Mouse (Mus musculus) cerebellum, postnatal 14 days (tissue): ENCODE measurements at regions not wholly inside any gene's neighbourhood (a gene's known extent, or its start where the extent isn't known, plus 50 kb on each side); places are given as distances from the start of the nearest gene placed in this dataset.

Source experiments
- DNase-seq, 2 experiments: peaks; one replicate each; pipeline ENCODE4 v3.0.0; 2021; ENCODE audit warnings: mixed read lengths in 2 of 2

DNA sequence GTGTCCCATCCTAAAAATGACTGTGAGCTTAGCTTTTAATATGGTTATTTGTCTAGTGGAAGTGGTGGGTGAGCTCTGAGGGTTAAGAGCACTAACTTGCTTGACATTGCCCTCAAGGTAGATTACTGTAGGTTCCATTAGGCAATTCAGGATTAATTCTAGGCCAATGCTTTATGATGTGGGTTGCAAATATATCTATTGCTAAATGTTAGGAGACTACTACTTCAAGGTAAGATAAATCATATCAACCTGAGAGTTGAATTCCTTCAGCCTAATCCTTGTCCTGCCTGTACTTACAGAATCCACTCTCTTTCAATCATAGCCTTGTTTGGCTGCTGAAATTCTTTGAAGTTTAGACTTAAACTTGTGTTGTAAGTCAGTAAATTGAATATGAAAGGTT, 501.2 kb upstream of the Pappa start:
- DNase-seq: no peak

DNA sequence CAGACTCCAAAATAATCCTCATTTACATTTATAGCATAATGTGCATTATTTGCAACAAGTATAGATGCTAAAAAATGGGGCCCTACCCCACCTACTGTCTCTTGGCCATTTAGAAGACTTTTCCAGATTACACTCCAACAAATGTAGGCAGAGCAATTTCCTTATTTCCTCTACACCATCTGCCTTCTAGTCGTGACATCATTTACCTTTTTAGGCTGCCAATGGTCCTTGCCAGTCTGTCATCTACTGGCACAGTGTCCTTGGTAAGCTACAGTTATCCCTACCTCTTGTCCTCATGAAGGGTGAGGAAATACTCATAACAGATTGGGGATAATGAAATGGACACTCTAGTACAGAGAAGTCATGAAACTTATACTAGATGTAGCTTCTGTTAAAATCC, 491.8 kb upstream of the Pappa start:
- peak; percentile 24 to 47 for DNase-seq

DNA sequence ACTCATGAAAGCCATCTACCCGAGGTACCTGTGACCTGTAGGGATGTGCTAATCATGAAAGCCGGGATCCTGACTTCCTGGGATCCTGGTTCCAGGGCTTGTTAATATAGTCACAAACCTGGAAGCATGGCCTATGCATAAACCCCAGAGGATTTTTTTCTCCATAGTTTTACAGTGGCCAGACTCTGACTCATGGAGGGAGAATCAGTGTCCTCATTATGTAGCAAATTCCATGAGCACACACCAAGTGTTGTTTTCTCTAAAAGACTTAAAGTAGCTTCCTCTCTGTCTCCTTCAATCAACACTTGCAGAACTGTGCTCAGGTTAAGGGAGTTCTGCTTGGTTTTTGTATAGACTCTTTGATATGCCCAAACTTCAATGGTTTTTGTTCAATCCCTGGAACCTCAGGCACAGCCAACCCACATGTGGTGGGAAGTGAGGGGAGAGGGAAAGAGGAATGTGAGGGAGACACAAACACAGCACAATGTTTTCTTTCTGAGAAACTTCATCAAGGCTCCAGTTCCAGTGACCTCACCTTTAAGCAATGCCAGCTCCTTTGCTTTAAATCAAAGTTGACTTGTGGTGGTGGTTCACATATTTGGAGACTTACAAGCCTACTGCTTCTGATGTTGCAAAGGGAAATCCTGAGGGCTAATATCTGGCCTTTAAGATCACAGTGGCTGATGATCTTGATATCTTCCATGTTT, 488.6 kb upstream of the Pappa start:
- DNase-seq: no peak

DNA sequence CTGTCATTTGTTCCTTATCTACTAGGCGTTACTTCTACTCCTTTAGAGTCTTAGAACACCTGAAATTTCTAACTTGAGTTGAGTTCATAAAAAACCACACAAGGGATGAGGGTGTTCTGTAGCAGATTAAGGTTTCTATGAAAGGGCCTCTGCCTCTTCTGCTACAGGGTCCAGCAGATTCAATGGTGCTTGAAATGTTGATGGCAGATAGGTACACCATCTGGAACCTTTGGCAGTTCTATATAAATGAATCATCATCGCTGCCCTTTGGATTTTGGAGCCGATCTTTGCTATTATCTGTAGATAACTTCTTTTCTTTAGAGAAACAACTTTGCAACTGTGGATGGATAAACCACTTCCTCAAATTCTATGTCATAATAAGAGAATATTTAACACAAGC, 483.9 kb upstream of the Pappa start:
- DNase-seq: peak in 1 of 2 experiments; percentile 38

DNA sequence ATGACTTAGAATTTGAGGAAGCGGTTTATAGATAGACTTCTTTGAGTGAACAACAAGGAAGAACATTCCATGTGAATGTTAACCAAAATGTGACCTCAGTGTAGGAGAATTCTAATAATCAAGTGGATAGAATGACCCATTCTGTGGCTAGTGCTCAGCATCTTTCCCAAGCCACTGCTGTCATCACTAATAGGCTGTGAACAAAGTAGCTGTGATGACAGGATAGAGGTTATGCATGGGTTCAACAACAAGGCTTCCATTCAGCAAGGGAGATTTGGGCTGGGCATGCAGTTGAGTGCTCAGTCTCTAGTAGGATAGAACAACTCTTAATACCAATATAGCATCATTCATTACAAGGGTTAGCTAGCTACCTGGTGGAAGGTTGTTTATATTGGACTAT, 483.0 kb upstream of the Pappa start:
- DNase-seq: no peak

DNA sequence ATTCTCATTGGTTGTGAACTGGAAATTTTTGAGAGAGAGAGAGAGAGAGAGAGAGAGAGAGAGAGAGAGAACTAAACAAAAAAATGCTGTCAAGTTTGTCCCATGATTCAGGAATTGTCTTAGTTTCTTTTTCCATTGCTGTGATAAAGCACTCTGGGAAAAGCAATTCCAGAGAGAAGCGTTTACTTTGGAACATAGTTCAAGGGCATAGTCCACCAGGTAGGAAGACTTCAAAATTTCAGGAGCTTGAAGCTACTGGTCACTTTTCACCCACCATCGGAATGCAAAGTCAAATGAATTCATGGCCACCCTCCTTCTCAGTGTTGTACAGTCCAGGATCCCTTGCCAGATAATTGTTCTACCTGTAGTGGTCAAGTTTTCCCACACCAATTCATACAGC, 478.8 kb upstream of the Pappa start:
- DNase-seq: no peak

DNA sequence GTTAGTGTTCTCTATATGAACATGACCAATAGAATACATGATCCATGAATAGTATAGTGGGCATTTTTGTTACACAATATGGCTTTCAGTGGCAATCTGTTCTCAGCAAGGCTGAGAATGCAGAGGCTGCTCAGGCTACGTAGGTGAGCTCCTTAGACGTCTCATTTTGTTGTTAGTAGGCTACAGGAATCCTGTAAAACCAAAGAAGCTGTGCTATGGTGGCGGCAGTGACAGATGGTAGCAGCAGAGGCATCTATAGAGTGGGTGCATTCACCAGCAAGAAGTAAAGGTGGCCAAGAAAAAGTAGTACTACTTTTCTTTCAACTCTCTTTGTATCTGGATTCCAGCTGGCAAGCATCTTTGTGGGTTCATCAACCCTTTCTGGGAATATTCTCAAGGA, 469.8 kb upstream of the Pappa start:
- no peak for DNase-seq

DNA sequence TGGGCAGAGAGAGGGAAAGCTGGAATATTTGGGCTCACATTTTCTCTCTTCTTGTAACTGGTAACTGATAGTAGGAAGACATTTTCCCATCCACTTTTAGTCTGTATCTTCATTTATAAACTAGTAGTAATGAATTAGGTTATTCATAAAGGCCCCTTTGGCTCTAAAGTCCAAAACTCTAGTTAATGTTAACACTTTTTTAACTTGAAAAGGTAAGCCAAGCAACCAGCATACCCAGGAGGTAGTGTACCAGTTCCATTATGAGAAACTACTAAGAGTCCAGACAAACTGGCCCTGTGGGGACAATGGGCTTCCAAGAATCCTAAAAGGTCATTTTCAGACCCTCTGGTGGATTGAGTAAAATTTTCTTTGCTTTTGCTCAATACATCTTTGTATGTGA, 468.4 kb upstream of the Pappa start:
- DNase-seq: no peak

DNA sequence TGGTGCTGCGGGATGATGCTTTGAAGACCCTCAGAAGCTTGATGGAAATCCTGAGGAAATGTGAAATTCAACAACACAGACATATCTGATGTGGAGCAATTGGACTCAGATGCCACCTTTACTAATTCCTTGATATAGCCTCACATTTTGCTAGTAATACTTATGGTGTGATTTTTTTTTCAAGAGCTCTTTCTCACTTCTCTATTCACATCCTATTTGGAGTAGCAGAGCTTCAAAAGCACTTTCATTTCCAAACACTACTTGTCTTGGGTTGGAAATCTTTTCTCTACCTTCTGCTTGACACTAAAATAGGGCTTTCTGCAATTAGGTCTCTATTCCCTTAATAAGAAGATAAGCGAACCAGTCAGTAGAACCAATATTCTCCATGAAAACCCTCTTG, 460.3 kb upstream of the Pappa start:
- no peak for DNase-seq

DNA sequence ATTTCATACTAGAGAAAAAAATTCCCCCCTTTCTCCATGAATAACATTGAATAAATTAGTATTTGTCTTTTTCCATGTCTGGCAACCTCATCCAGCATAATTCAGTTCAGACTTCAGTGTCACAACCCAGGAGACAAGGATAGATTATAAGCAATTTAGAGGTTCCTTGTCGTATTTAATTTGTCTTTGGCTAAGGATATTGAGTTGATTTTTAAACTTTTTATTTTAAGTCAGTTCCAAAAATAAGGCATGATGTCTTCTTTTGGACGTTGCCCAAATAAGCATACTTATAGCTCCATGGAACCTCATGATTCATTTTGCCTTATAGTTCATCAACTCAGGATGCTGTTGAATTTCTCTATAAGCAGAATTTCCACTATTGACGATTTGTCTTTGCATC, 456.0 kb upstream of the Pappa start:
- DNase-seq: no peak

DNA sequence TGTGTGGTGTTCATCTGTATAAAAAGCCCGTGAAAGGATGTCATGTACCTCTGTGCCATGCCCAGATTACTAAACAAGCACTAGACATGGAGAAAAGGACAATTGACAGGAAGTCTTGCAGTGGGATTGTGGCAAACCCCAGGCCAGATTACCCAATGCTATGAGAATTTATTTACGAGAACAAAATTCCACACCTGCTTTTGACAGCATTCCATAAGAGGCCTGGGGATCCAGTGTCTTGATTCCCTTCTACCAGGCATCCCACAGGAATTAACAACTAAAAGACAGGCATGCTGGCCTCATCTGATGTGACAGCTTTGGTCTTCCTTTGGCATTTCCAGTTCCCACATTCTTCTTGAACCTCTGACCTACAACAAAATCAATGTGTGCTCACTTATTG, 454.3 kb upstream of the Pappa start:
- DNase-seq: no peak

DNA sequence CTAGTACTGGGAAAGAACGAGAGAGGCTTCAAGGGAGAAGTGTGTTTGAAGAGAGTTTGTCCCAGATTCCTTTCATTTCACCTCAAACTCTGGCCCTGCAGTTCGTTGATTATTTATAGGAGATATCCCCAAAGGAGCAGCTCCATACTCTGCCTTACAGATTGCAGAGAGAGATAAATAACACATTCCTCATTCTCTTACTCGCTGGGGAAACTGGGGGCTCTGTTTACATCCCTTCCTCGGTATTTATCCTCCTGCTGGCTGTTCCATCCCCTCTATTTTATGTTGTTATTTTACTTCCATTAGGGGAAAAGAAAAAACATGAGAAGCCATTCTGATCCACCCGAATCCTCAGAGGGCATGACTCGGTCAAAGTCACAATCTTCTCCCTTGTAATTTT, 447.5 kb upstream of the Pappa start:
- DNase-seq: no peak

DNA sequence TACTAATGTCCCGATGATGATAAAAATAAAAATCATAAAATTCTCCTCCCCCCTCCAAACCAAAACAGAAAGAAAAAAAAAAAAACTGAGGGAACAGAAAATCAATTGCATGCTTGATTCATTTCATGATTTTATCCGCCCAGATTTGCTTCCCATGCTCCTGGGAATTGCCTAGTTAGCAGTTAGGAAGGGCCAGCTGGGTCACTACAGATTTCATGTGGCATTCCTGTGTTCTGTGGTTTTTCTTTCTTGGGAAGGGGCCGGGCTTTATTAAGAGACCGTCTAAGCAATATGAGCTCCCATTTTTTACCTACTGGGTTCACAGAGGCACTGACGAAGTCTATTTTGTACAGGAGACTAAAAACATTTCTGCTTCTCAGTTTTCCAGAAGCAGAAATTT, 447.1 kb upstream of the Pappa start:
- no peak for DNase-seq

DNA sequence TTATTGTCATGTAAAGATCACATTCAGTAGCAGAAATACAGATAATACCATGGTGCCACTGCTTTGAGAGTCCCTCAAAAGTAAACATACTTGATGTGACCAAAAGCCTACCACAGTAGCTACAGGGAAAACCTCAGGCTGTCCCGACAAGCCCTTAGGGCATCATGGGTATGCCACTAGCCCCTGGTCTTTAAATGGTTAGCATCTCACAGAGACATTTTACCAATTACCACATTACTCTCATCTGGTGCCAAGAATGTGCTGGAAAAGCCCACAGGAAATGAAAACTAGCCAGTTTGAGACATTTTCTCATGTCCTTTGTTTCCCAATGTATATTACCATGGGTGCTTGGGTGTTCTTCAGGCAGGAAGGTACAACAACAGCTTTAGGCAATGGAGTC, 439.3 kb upstream of the Pappa start:
- no peak for DNase-seq

DNA sequence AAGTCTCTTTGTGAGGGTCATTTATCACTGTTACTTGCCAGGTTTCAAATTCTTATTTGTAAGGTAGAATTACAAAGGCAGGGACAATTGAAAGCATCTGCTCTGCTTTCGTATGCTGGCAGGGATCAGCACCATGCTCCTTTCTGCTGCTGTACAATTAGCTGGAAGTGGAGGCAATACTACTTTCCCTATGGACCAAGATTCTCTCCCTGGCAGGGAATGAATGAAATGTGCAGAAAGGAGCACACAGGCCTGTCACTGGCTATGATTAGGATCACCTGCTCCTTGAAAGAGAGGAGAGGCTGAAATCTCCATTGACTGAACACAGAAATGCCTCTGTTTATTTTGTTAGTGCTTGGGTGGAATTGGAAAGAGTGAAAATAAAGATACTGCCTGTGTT, 427.8 kb upstream of the Pappa start:
- DNase-seq: no peak

DNA sequence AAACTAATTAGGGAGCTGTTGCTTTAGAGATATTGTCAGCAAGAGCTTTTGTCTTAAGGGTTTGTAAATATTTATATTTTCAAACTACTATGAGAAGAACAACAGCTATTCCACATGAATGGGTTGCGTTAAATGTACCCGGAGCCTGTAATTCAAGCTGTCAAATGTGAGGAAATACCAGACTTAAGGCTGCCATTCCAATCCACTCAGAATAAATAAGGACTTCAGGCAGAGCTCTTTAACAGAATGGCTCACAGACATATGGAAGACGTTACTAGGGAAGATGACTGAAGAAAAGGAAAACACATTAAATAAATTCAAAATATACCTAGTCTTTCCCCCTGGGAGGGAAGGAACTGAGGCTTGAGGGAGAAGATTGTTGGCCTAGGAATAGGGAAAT, 400.7 kb upstream of the Pappa start:
- DNase-seq: no peak

DNA sequence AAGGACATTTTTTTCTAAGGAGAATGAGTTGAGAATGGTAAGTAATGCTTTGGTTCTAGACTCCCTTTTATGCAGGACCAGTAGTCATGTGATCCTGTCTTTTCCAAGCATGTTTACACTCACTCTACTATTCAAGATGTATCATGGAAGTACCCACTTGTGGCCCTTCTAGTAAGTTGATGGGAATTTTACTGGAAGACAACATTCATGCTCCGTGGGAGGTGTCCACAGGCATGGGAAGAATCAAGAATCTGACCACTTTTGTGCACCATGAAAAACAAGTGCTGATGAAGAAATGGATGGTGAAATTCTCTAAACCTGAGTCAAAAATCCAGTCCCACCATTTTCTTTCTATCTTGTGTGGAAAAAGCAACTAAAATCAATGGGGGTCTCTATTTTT, 399.1 kb upstream of the Pappa start:
- DNase-seq: no peak

DNA sequence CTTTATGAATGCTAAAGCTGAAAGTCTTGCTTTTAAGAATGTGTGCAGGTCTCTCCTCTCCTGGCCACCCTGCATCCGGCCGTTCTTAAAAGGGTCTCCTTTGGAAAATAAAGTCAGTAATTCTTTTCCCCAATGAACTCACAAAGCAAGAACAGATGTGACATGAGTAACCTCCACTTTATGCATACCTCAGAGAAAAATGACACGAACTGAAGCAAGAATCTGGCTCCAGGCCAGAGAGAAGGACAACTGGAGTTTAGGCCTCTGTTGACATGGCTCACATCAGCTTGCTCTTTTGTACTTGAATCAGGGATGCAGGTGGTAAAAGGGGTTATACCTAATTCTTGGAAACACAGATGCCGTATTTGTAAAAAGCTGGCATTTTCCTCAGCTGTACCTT, 368.0 kb upstream of the Pappa start:
- DNase-seq: no peak

DNA sequence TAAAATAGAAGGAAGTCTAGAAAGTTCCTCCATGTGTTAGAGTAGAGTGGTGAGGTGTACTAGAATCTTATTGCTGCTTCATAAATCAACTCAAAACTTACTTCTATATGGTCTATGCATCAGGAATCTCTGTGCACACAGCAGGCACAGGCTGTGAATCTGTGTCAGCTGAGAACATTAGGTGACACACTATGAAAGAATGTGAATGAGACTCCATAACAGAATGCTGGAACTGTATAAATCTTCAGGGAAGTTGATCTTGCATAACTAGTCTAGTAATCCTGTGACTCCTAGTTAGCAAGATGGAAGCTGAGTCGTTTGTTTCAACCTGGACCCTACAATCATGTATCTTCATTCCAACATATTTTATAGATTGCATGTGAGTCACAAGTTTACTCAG, 355.4 kb upstream of the Pappa start:
- DNase-seq: no peak

DNA sequence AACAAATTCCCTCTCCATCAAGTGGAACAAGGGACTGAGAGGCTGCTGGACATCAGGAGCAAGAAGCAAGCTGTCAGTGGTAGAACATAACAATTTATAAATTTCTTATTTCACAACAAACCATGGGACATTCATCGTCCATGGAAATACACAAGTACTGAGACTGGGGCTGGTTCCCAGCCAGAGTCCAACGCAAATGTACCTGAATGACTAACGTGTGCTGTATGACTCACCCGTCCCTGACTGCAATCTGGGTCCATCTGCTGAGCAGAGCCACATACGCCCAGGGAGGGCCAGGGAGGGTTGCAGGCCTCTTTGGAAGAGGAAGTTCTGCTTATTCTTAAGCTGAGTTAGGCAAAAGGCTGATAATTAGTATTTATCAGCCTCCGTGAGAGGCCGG, 320.1 kb upstream of the Pappa start:
- peak; percentile 3 to 16 for DNase-seq

DNA sequence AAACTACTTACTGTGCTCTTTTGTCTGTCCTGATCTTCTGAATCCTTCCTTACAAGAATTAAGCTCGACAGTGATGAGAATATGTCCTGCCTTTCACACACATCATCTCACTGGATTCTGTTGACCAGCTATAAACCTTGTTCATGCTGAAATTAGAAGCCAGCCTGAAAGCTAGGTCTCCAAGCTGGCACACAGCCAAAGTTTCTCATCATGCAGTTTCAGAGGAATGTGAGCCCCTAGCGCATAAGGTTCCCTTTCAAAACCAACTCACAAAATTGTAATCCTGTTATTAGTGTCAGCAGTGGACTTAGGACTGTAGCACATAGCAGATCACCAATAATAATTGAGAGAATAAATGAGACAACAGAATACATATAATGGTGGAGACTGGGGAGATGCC, 319.0 kb upstream of the Pappa start:
- DNase-seq: peak; percentile 44 to 46

DNA sequence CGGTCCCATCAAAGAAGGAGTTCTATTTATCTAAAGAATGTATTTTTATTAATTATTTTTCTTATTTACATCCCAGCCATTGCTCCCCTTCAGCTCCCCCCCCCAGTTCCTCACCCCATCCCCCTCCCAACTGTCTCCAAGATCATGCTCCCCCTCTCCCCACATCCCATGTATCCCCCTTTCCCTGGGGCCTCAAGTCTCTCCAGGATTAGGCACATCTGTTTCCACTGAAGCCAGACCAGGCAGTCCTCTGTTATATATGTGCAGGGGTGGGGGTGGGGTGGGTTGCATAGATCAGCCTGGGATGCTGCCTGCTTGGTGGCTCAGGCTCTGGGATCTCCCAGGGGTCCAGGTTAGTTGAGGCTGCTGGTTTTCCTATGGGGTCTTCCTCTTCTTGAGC, 316.8 kb upstream of the Pappa start:
- no peak for DNase-seq

DNA sequence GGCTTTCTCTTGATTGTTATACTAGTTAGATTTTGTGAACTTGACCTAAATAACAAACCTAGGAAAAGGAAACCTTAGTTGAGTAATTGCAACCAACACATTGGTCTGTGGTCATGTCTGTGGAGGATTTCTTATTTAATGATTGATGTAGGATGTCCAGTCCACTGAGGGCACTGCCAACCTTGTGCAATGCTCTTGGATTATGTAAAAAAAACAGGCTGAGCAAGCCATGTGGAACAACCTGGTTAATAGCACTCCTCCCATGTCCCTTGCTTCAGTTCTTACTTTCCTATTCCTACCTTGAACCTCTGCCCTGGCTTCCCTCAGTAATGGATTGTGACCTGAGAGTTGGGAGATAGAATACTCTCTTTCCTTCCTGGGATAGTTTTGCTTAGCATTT, 312.0 kb upstream of the Pappa start:
- no peak for DNase-seq

DNA sequence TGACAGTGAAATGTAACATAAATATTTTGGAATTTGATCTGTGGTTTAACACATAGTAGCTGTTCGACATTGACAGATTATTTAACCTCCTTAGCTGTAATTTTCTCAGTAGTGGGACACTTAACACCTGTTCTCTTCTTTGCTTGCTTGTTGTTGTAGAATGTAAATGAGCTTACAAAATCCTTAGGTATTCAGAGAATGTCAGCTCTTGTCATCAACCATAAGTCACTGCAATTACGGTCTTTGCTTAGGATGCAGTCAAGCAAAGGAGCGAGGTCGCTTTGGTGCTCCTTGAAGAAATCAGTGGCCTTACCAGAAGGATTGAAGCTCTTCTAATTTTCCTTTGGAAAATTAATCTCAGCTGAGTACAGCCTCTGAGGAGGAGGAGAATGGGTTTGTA, 311.2 kb upstream of the Pappa start:
- DNase-seq: no peak

DNA sequence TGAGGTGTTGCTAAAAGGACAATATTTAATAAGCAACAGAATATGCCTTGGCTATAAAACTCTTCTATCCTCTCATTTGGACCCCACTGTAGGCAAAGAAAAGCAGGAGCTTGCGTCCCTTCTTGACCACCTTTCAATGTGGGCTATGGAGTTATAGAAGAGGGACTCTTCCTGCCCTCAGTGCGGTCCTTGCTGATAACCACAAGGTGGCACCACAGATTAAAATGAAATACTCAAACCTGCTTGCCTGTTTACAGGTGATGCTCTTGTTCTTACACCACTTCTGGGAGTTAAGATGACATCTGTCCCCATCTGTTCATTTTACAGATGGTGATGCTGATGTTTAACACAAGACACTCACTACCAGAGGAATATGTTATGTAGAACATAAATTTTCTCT, 291.1 kb upstream of the Pappa start:
- DNase-seq: peak; percentile 38 to 43

DNA sequence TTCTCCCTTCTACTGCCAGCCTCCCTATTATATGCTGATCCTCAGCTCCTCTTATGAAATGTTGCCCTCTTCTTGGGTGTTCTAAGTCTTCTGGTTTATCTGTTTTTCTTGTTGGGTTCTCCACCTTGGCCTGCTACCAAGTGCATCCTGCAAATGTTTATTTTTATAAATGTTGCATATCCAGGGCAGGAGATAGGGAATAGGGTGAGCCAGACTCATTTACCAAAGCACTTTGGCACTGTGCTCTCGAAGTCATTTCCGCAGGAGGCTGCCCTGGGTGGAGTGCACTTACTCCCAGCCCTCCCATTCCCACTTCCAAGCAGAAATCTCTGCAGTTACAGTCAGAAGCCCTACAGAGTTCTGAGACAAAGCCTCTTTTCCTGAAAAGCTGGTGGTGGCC, 249.5 kb upstream of the Pappa start:
- DNase-seq: no peak
